Mouse (Mus musculus) stomach, postnatal 0 days (tissue): ENCODE results near the gene Tmem54. TPM values are rescaled to one million over a fixed set of nuclear protein-coding genes. Genes with fewer than 3 reads are reported as not detected.

Source experiments
- ATAC-seq: fragments of 200-750 bp; cut with Nextera tagmentation; 2 replicates; pipeline ENCODE4 v1.8.0; 2017; ENCODE audit not compliant: low FRiP score, low TSS enrichment
- DNase-seq: peaks from one replicate; pipeline ENCODE4 v3.0.0-alpha.2; 2016; ENCODE audit warnings: low spot score
- H3K27ac ChIP-seq: fragments of 300-500 bp; sonication (generic); replicated peaks from 2 replicates; pipeline ENCODE4 v1.5.1; 2014; ENCODE audit warnings: mild to moderate bottlenecking, control low read depth
- H3K27me3 ChIP-seq: fragments of 300-500 bp; sonication (generic); 2 replicates; pipeline ENCODE4 v1.6.1; 2014; ENCODE audit warnings: low read length; ENCODE audit not compliant: control insufficient read depth, insufficient read depth
- H3K36me3 ChIP-seq: fragments of 300-500 bp; sonication (generic); 2 replicates; pipeline ENCODE4 v1.6.1; 2014; ENCODE audit warnings: low read length, mixed read lengths; ENCODE audit not compliant: control insufficient read depth, insufficient read depth
- H3K4me1 ChIP-seq: fragments of 300-500 bp; sonication (generic); replicated peaks from 2 replicates; pipeline ENCODE4 v1.6.1; 2014; ENCODE audit warnings: antibody characterized with exemption; ENCODE audit not compliant: control insufficient read depth, insufficient read depth
- H3K4me2 ChIP-seq: fragments of 300-500 bp; sonication (generic); replicated peaks from 2 replicates; pipeline ENCODE4 v1.6.1; 2014; ENCODE audit warnings: low read depth, mild to moderate bottlenecking, control low read depth, moderate library complexity
- H3K4me3 ChIP-seq: fragments of 300-500 bp; sonication (generic); 2 replicates; pipeline ENCODE4 v1.5.1; 2014; ENCODE audit warnings: low read depth, low read length, control low read depth
- H3K9ac ChIP-seq: fragments of 300-500 bp; sonication (generic); 2 replicates; pipeline ENCODE4 v1.6.1; 2014; ENCODE audit warnings: mild to moderate bottlenecking, low read length, control low read depth, mixed read lengths
- H3K9me3 ChIP-seq: fragments of 300-500 bp; sonication (generic); 2 replicates; pipeline ENCODE4 v1.6.1; 2016; ENCODE audit warnings: low read length; ENCODE audit not compliant: control insufficient read depth
- CTCF ChIP-seq: IDR thresholded peaks from 2 replicates; pipeline ENCODE4 v1.5.1; 2016; ENCODE audit warnings: antibody characterized with exemption, low read depth, mild to moderate bottlenecking, moderate library complexity
- EP300 ChIP-seq: optimal IDR thresholded peaks from 2 replicates; pipeline ENCODE3; 2016; ENCODE audit warnings: antibody characterized with exemption
- WGBS: fragments of 180-500 bp; shearing (Covaris S2); extraction: QIAGEN DNeasy Blood & Tissue Kit; methylation state at CpG from one replicate; pipeline ENCODE4 v1.1.7; 2014; 5-methylcytosine and 5-hydroxymethylcytosine counted together
- polyA plus RNA-seq: library from polyadenylated mRNA; unstranded; fragments of >200 nt; fragmentation: Nextera tagmentation; extraction: Ambion mirVana; gene quantifications from 2 replicates; pipeline ENCODE4 v1.2.1, GENCODE M21; 2015

Tmem54 gene
- polyA plus RNA-seq, 1 experiment from 2014 or later: 106 TPM

DNA sequence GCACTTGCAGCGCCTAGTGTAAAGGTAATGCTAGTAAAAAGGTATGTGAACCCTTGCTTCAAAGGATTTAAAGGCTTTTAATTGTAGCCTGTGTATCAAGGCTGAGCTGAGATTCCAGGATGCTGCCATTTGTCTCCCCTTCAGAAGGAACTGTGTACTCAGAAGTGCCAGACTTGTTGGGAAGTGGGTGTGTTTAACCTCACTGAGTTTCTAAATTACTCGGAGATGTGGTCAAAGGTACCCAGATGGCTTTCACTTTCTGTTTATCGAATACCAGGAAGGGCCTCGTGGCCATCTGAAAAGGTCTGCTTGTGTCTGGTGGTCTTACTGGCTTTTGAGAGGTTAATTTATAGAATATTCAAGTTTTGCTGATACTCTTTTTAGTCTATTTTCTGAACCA lies 45.4 kb upstream of the Tmem54 start:
- Histone ChIP-seq H3K27ac (no peak overlapping the region), H3K9ac (peak overlapping the region; percentile 93), H3K4me1 (0 out of 2 replicates have a peak, but pooled peaks cover 2% of the 10 kb centered on the region), H3K27me3 (no peaks in the 10 kb centered on the region), H3K4me3 (peak overlapping the region; percentile 84; the same call in 1 of the 2 replicates), H3K9me3 (no peaks in the 10 kb centered on the region), H3K36me3 (no peaks in the 10 kb centered on the region), H3K4me2 (peak overlapping the region; percentile 100)
- ATAC-seq (no peak), DNase-seq (no peak)
- WGBS: 32% methylated on average over 4 of the region's 4 CpGs
- no peak for TF ChIP-seq CTCF
- no peak for TF ChIP-seq EP300

DNA sequence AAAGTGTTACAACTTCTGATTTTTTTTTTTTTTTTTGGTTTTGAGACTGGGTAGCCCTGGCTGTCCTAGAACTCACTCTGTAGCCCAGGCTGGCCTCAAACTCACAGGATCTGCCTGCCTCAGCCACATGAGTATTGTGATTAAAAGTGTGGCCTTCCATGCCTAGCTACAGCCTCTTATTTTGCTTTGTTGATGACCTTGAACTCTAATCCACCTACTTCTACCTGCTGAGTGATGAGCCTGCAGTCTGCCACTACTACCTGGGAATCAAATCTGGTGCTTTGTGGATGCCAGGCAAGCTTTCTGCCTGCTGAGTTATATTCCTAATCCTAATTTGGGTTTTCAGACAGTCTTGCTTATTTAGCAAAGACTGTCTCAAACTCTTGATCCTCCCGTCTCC lies 43.9 kb upstream of the Tmem54 start:
- H3K4me1 ChIP-seq: 0 out of 2 replicates have a peak, but pooled peaks cover 2% of the 10 kb centered on the region
- H3K27ac ChIP-seq: no peak overlapping the region
- H3K36me3 ChIP-seq: no peaks in the 10 kb centered on the region
- DNase-seq: no peak
- ATAC-seq: no peak
- H3K9me3 ChIP-seq: no peaks in the 10 kb centered on the region
- no peak overlapping the region for H3K4me3 ChIP-seq
- no peak overlapping the region for H3K4me2 ChIP-seq
- H3K27me3 ChIP-seq: no peaks in the 10 kb centered on the region
- TF ChIP-seq EP300: no peak
- no peak for TF ChIP-seq CTCF
- no peak overlapping the region for H3K9ac ChIP-seq
- 93% methylated on average over 1 of the region's 1 CpGs for WGBS

- no peak overlapping the region for H3K27ac ChIP-seq
- no peaks in the 10 kb centered on the region for H3K36me3 ChIP-seq
- H3K27me3 ChIP-seq: no peaks in the 10 kb centered on the region
- no peak overlapping the region for H3K4me3 ChIP-seq
- no peaks in the 10 kb centered on the region for H3K9me3 ChIP-seq
- 63% methylated on average over 3 of the region's 3 CpGs for WGBS
- no peak for DNase-seq
- TF ChIP-seq CTCF: peak; percentile 34
- no peak for TF ChIP-seq EP300
- H3K9ac ChIP-seq: no peak overlapping the region
- 0 out of 2 replicates have a peak, but pooled peaks cover 2% of the 10 kb centered on the region for H3K4me1 ChIP-seq
- no peak for ATAC-seq
- no peak overlapping the region for H3K4me2 ChIP-seq
These were observed 42.9 kb upstream of the Tmem54 start for GRCm38 (mm10) chr4:129062281-129063075.

DNA sequence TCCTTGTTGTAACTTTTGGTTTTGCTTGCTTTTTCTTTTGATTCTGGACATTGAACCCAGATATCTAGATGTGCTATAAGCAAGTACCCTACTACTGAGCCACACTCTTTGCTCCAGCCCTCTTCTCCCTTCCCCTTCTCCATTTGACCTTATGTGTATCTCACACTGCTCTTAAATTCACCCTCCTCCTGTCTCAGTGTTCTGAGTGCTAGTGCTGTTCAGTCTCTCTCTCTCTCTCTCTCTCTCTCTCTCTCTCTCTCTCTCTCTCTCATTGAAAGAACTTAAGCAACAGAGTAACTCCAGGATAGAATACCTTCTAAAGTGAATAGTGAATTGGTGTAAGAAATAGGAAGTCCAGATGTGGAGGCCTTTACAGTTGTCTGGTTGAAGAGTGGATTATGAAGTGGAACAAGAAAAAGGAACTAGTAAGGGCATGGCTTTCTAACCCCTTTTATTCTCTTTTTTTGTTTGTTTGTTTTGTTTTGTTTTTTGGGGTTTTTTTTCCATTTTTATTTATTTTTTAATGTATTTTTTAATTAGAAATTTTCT lies 39.6 kb upstream of the Tmem54 start:
- H3K27ac ChIP-seq: no peak overlapping the region
- H3K9ac ChIP-seq: no peak overlapping the region

GRCm38 (mm10) chr4:129067638-129068415 lies 37.5 kb upstream of the Tmem54 start:
- H3K9ac ChIP-seq: no peak overlapping the region
- no peaks in the 10 kb centered on the region for H3K4me1 ChIP-seq
- H3K27me3 ChIP-seq: no peaks in the 10 kb centered on the region
- no peak overlapping the region for H3K27ac ChIP-seq
- 55% methylated on average over 5 of the region's 5 CpGs for WGBS
- TF ChIP-seq CTCF (0 out of 2 replicates have a peak, but pooled peaks have one; percentile 10), EP300 (no peak)
- no peak overlapping the region for H3K4me3 ChIP-seq
- no peaks in the 10 kb centered on the region for H3K9me3 ChIP-seq
- DNase-seq (no peak), ATAC-seq (no peak)
- no peak overlapping the region for H3K4me2 ChIP-seq
- no peaks in the 10 kb centered on the region for H3K36me3 ChIP-seq

More for the DNA sequence above, 39.6 kb upstream of the Tmem54 start:
- no peak for TF ChIP-seq EP300
- TF ChIP-seq CTCF: no peak
- no peaks in the 10 kb centered on the region for H3K9me3 ChIP-seq
- H3K36me3 ChIP-seq: no peaks in the 10 kb centered on the region
- no peaks in the 10 kb centered on the region for H3K4me1 ChIP-seq
- no peak overlapping the region for H3K4me2 ChIP-seq
- ATAC-seq (no peak), DNase-seq (no peak)
- no peak overlapping the region for H3K4me3 ChIP-seq
- no peaks in the 10 kb centered on the region for H3K27me3 ChIP-seq
